Mouse (Mus musculus): Measurements from ENCODE around the gene Csrp3.

Csrp3 gene

GRCm38 (mm10) chr7:48867576-48867975 lies 19.7 kb upstream of the Csrp3 start:
- DNase-seq (ENCODE audit: low spot score) = no peak

DNA sequence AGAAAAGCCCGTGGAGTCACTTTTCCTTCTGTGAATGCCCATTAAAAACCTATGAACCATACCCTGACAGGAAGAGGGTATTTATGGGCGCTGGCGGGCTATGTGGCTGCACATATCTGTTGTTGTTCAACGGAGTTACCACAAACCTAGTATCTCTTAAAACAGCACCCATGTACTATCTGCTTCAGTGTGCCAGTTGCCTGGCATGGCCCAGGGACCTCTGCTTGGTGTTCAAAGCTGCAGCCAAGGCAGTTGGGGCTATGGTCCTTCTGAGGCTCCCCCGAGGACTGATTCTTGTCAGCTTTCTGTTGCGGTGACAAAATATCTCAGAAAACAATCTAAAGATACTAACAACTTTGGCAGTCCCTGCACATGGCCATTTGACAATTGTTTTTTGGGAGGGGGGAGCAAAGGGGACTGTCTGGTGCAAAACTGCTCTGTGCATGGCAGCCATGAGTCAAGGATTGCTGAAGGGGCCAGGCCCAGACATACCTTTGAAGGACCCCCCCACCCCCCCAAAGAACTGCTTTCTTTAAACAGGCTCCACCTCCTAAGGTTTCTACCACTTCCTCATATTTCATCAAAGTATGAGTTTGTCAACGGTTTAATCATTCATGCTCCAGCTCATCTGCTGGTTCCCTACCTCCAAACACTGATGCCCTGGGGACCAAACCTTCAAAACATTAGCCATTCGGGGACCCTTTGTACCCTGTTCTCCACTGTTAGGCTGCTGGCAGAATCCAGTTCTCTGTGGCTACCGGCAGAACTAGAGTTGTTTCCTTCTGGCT lies 17.0 kb upstream of the Csrp3 start:
- no peak for DNase-seq (ENCODE audit: low spot score)

DNA sequence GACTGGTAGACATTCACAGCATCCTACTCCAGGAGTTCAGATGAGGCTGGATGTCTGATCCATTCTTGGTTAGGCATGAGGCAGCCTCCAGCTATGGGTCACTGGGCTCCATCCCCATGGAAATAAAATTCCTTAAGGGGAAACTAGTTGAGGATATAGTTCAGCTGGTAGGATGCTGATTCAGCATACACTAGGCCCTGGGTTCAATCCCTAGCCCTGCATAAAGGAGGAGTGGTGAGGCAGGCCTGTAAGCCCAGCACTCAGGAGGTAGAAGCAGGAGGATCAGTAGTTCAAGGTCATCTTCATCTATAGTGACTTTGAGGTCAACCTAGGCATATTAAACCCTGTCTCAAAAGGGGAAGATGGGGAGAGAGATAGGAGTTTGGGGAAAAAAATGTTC lies 16.4 kb upstream of the Csrp3 start:
- DNase-seq (ENCODE audit: low spot score) = no peak

DNA sequence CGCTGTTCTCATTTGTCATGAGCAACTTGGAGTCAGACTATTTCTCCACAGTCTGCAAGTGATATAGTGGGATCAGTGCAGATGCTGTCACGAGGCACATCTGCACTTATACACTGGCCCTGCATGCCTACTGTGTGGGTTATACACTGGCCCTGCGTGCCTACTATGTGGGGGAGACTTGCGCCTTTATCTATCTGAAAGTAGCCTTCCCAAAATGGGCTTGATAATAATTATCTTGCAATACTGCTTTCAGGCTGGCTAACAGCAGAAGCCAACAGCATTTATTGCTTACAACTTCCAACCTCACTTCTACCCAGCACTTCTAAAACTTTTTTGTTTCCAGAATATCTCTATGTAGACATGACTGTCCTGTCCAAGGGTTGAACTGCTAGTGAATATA lies 14.0 kb upstream of the Csrp3 start:
- DNase-seq (ENCODE audit: low spot score) = no peak

DNA sequence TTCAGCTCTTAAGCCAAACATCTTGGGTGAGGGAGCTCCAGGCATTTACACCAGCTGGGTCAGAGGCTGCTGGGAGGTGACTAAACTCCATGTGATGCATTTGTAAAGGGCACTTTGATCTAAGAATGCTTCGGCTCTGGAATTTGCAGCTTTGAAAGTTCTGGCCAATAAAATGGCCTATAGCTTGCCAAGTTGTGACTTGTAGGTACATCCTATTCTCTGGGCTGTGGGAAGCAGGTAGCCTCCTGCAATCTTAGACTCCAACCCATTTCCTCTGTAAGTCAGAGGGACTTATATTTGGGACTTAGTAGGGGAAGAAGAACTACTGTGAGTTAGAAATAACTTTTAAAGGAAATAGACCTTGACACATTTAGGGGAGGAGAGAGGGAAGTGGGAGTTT lies 13.1 kb upstream of the Csrp3 start:
- DNase-seq (ENCODE audit: low spot score) = no peak

DNA sequence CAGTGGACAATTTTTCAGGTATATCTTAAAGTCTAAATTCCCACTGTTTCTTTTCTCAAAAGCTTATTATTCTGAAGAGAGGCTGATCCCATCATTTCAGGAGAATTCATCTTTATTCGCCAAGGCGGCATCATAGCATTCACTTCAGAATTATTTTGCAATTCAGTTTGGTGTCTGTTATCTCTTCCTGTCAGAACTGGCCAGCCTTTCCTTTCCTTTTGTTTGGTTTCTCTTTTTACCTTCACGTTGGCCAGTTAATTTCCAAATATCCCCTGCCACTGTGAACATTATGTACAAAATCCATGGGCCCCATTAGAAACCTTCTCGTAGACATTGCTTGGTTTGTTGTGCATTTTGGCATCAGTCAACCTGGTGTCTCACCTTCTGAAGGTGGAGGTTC lies 11.5 kb upstream of the Csrp3 start:
- DNase-seq (ENCODE audit: low spot score) = no peak

DNA sequence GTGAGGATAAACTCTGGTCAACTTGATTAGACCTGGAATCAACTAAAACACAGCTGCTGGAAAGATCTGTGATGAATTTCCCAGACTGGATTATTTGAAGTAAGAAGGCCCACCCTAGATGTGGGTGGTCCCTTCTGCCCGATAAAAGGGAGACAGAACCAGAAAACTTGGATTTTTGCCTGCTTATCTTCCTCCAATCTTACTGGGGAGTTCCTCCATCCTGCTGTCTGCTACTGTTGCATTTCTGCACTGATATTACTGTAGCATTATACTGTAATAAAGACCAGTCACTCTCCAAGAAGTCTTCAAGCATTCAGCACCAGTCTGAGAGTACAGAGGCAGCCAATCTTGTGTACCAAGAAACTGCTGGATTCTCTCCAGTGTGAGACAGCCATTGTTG lies 10.4 kb upstream of the Csrp3 start:
- no peak for DNase-seq (ENCODE audit: low spot score)

DNA sequence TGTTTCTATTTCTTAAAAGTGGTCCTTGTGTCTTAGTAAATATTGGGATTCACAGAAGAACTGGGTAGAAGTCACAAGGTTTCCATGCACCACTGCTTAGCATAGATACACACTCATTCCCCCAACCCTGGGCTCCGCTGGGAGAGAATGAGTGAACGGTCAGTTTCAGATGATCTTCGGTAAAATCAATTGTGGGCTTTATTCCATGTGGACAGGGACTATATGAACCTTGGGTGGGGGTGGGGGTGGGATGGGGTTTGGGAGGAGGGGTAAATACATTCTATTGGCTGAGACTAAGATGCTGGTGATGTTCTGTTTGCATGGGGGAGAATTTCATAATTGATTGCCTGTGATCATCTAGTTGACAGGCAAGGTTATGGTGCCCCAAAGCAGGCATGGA lies 7.6 kb upstream of the Csrp3 start:
- no peak for DNase-seq (ENCODE audit: low spot score)

- DNase-seq (ENCODE audit: low spot score) = no peak
These were observed 5.7 kb upstream of the Csrp3 start for GRCm38 (mm10) chr7:48853496-48853895.

- no peak for DNase-seq (ENCODE audit: low spot score)
These were observed 3.8 kb upstream of the Csrp3 start for GRCm38 (mm10) chr7:48851529-48852104.

GRCm38 (mm10) chr7:48846755-48847154 lies 1.1 kb downstream of the Csrp3 start:
- no peak for DNase-seq (ENCODE audit: low spot score)

- DNase-seq (ENCODE audit: low spot score) = no peak
These were observed 2.4 kb downstream of the Csrp3 start for GRCm38 (mm10) chr7:48845213-48845973.

GRCm38 (mm10) chr7:48843541-48843940 lies 4.3 kb downstream of the Csrp3 start:
- no peak for DNase-seq (ENCODE audit: low spot score)

DNA sequence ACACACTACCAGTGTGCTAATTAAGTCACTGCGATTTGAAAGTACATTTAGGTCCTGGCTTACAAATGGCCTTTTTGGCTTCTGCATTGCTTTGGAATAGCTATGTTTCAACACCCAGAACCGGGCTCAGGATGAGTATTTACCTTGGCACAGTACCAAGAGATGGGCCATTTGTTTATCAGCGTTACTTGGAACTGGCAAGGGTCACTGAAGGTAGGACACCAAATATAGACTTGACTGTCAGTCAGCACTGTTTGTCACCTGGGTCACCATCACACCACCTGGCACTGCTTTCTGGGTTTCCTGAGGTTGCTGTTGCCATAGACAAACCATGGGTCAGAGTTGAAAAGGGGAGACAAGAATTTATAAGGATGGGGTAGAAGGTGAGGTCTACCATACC lies 5.5 kb downstream of the Csrp3 start:
- no peak for DNase-seq (ENCODE audit: low spot score)

DNA sequence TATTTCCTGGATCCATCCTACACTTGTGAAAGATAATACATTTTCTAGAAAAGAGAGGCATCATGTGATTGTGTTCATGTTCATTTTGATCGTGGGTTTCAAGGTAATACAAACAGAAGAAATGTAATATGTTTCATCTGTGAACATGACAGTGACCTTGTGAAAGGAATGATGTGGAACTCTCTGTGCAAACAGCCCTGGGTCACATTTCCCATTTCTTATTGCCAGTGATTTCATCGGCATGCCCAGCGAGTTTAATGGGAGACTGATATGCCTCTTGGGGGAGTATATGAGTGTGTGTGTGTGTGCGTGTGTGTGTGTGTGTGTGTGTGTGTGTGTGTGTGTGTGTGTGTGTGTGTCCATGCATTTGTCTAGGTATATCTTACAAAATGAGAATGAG lies 6.3 kb downstream of the Csrp3 start:
- DNase-seq (ENCODE audit: low spot score) = no peak

DNA sequence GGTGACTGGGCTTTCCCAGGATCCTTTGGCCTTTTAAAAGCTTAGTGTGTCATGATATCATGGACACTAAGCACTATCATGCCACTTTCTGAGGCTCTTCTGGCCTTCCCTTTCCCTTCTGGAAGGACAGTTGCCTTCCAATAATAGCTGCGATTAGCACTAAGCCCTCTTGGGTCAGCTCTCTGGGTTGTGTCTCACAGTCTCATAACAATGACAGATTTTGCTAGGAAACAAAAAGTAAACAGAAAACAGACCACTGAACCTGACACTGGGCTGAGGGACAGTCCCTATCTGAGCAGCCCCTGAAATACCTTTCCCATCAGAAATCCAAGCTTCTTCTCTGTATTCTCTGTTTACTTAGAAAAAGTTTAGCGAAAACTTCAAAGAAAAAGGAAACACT lies 7.3 kb downstream of the Csrp3 start:
- no peak for DNase-seq (ENCODE audit: low spot score)

GRCm38 (mm10) chr7:48838434-48838833 lies 9.4 kb downstream of the Csrp3 start:
- no peak for DNase-seq (ENCODE audit: low spot score)

- no peak for DNase-seq (ENCODE audit: low spot score)
These were observed 10.9 kb downstream of the Csrp3 start for GRCm38 (mm10) chr7:48836949-48837348.

DNA sequence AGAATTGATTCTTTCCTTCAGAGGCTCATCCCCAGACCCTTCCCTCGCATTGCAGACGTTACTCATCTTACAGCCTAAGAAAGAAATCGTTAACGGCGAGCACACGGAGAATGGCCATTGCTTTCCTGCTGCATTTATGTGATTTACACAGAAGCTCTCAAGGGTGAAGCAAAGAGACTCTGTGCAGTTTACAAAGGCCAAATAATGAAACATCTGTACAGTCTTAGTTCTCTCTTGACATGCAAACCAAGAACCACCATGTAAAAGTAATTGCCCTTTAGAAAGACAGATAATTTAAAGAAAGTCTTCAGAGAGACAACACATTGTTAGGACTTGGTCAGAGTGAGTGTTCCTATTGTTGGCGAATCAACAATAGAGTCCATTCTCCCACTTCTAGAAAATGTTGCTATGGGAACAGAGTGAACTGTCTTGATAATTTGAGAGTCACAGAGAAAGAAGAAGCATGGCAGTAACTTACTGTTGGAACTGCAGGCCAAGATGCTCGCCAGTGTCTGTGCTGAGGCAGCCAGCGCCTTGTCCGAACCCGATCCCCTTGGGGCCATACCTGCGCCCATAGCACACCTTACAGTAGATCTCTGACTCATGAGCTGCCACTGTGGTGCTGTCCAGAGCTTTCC lies 12.7 kb downstream of the Csrp3 start:
- DNase-seq (ENCODE audit: low spot score) = no peak

- DNase-seq (ENCODE audit: low spot score) = no peak
These were observed 13.4 kb downstream of the Csrp3 start for GRCm38 (mm10) chr7:48834371-48834970.

DNA sequence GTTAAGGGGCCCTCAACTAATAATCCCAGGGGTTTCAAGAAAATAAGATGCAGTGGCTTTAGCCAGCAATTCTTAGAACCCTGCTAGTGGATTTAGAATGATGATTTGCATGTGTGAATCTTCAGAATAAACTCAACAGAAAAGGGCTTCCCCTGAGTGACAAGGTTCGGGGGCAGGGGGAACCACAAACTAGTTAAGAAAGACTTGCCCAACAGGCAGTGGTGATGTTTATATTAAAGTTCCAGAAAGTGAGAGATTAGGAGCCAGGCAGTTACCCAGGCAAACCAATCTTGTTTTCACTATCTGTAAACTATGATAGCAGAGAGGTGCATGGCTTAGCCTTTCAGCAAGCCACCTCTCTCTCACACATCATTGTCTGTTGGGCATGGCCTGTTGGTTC lies 15.1 kb downstream of the Csrp3 start:
- no peak for DNase-seq (ENCODE audit: low spot score)

- peak; percentile 29 for DNase-seq (ENCODE audit: low spot score)
These were observed 17.4 kb downstream of the Csrp3 start for GRCm38 (mm10) chr7:48830395-48830794.
